ENCODE assay signal across 27 mouse cellular contexts in the genomic region with DNA sequence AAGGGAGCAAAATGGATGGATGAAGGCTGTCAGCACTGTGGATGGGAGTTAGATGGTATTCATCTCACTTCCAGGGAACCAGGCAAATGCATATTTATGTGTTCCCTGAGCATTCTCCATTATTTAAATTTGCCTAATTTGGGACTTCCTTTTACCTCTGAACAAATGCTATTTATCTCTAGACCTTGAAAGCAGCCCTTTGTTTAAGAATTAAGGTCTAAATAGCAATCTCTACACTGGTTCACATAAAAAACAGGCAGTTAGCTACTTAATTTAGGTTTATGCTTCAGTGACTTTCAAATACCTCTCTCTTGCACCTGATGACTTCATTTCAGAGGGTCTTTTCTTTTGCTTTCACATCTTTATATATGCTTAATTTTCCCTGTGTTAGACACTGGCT.
DNase-seq lines count a peak whose midpoint lies in the region; ATAC-seq lines count a peak whose summit lies in the region.
"Had no signal": no experiment of that assay in that cellular context is flagged by ENCODE, and none has a peak within 500 bp of the region (broad histone marks: within the 10 kb centered on the region; RNA-seq: fewer than 3 reads in every experiment).

No protein-coding gene starts in this region.

- no peak overlapping the region for H3K4me3 ChIP-seq in forebrain, embryonic 11.5 days (ENCODE audit: low read depth, low read length)
- no peak overlapping the region for H3K4me3 ChIP-seq in forebrain, embryonic 10.5 days
- no peak overlapping the region for H3K4me3 ChIP-seq in forebrain, embryonic 13.5 days
- no peak overlapping the region for H3K4me3 ChIP-seq in forebrain, embryonic 16.5 days (replicated peaks; ENCODE audit: low read length)
- H3K4me3 ChIP-seq: embryonic facial prominence, embryonic 13.5 days; erythroblast, embryonic 14.5 days; gastrocnemius, adult 2 months; heart, embryonic 12.5 days; heart, embryonic 15.5 days; hindbrain, embryonic 10.5 days; hindbrain, embryonic 13.5 days; intestine, embryonic 15.5 days had no signal

- H3K9ac ChIP-seq in forebrain, embryonic 11.5 days (ENCODE audit: low read length) = no peak overlapping the region
- no peak overlapping the region for H3K9ac ChIP-seq in forebrain, embryonic 13.5 days
- H3K9ac ChIP-seq in forebrain, embryonic 16.5 days (replicated peaks; ENCODE audit: low read depth, low read length) = no peak overlapping the region
- H3K9ac ChIP-seq: embryonic facial prominence, embryonic 13.5 days; heart, embryonic 12.5 days; heart, embryonic 15.5 days; hindbrain, embryonic 13.5 days; intestine, embryonic 15.5 days had no signal

- H3K27me3 ChIP-seq in forebrain, embryonic 11.5 days (ENCODE audit: control insufficient read depth, insufficient read depth, low read length) = no peaks in the 10 kb centered on the region
- no peaks in the 10 kb centered on the region for H3K27me3 ChIP-seq in forebrain, embryonic 10.5 days (ENCODE audit: poor library complexity, severe bottlenecking)
- no peaks in the 10 kb centered on the region for H3K27me3 ChIP-seq in forebrain, embryonic 13.5 days
- H3K27me3 ChIP-seq in forebrain, embryonic 16.5 days (replicated peaks; ENCODE audit: control insufficient read depth, insufficient read depth, low read length) = no peaks in the 10 kb centered on the region
- H3K27me3 ChIP-seq: embryonic facial prominence, embryonic 13.5 days; heart, embryonic 12.5 days; heart, embryonic 15.5 days; hindbrain, embryonic 13.5 days; intestine, embryonic 15.5 days had no signal

- no peaks in the 10 kb centered on the region for H3K36me3 ChIP-seq in forebrain, embryonic 11.5 days (ENCODE audit: control insufficient read depth, insufficient read depth, low read length)
- no peaks in the 10 kb centered on the region for H3K36me3 ChIP-seq in forebrain, embryonic 10.5 days (replicated peaks)
- H3K36me3 ChIP-seq in forebrain, embryonic 13.5 days (ENCODE audit: poor library complexity, severe bottlenecking) = no peaks in the 10 kb centered on the region
- no peaks in the 10 kb centered on the region for H3K36me3 ChIP-seq in forebrain, embryonic 16.5 days (ENCODE audit: control insufficient read depth, insufficient read depth)
- H3K36me3 ChIP-seq: embryonic facial prominence, embryonic 13.5 days; heart, embryonic 12.5 days; heart, embryonic 15.5 days; hindbrain, embryonic 10.5 days; hindbrain, embryonic 13.5 days; intestine, embryonic 15.5 days had no signal

- no peaks in the 10 kb centered on the region for H3K4me1 ChIP-seq in forebrain, embryonic 11.5 days (replicated peaks; ENCODE audit: control insufficient read depth, insufficient read depth, low read length)
- H3K4me1 ChIP-seq in forebrain, embryonic 10.5 days = peaks cover 11% of the 10 kb centered on the region; the same call in 1 of the 2 replicates
- H3K4me1 ChIP-seq in forebrain, embryonic 13.5 days = peaks cover 9% of the 10 kb centered on the region
- H3K4me1 ChIP-seq in forebrain, embryonic 16.5 days (replicated peaks; ENCODE audit: control insufficient read depth, insufficient read depth, low read length) = 0 out of 2 replicates have a peak, but pooled peaks cover 4% of the 10 kb centered on the region
- H3K4me1 ChIP-seq: embryonic facial prominence, embryonic 13.5 days; hindbrain, embryonic 10.5 days; hindbrain, embryonic 13.5 days; intestine, embryonic 15.5 days had no signal

- DNase-seq in forebrain, embryonic 11.5 days (ENCODE audit: low spot score) = no peak
- DNase-seq in forebrain, embryonic 10.5 days (ENCODE audit: extremely low spot score, low spot score) = no peak
- no peak for DNase-seq in thymus, postnatal 14 days
- DNase-seq in adrenal gland, postnatal 10 days = no peak
- DNase-seq: adrenal gland, adult 8-10 months; adrenal gland, postnatal 36 days; cerebellum, adult 11 months; cerebellum, adult 2 months; cerebellum, adult 9-11 months; cerebellum, postnatal 25 days; gastrocnemius, adult 2 months; gastrocnemius, postnatal 14 days; heart, adult 18-20 months; heart, postnatal 10 days; heart, postnatal 36 days; kidney, adult 11 months had no signal

- no peaks in the 10 kb centered on the region for H3K9me3 ChIP-seq in forebrain, embryonic 11.5 days (ENCODE audit: control insufficient read depth, low read length)
- H3K9me3 ChIP-seq in forebrain, embryonic 10.5 days = no peaks in the 10 kb centered on the region
- H3K9me3 ChIP-seq in forebrain, embryonic 13.5 days (replicated peaks) = no peaks in the 10 kb centered on the region
- no peaks in the 10 kb centered on the region for H3K9me3 ChIP-seq in forebrain, embryonic 16.5 days (ENCODE audit: control insufficient read depth, low read length)
- H3K9me3 ChIP-seq: embryonic facial prominence, embryonic 13.5 days; heart, embryonic 12.5 days; heart, embryonic 15.5 days; hindbrain, embryonic 10.5 days; hindbrain, embryonic 13.5 days; intestine, embryonic 15.5 days had no signal

- no peak overlapping the region for H3K4me2 ChIP-seq in forebrain, embryonic 11.5 days (ENCODE audit: low read depth, low read length, severe bottlenecking)
- no peak overlapping the region for H3K4me2 ChIP-seq in forebrain, embryonic 13.5 days
- no peak overlapping the region for H3K4me2 ChIP-seq in forebrain, embryonic 16.5 days (ENCODE audit: low read length)
- H3K4me2 ChIP-seq: embryonic facial prominence, embryonic 13.5 days; heart, embryonic 12.5 days; heart, embryonic 15.5 days; hindbrain, embryonic 13.5 days; intestine, embryonic 15.5 days had no signal

- no peak overlapping the region for H3K27ac ChIP-seq in forebrain, embryonic 11.5 days (ENCODE audit: low read depth, low read length)
- no peak overlapping the region for H3K27ac ChIP-seq in forebrain, embryonic 10.5 days
- H3K27ac ChIP-seq in forebrain, embryonic 13.5 days = no peak overlapping the region
- no peak overlapping the region for H3K27ac ChIP-seq in forebrain, embryonic 16.5 days (ENCODE audit: low read length)
- H3K27ac ChIP-seq: embryonic facial prominence, embryonic 13.5 days; gastrocnemius, adult 2 months; heart, embryonic 15.5 days; hindbrain, embryonic 10.5 days; hindbrain, embryonic 13.5 days; intestine, embryonic 15.5 days had no signal

- peak; percentile 60 for ATAC-seq in forebrain, embryonic 11.5 days (replicated peaks; ENCODE audit: low FRiP score)
- peak; percentile 50; the same call in 1 of the 2 replicates for ATAC-seq in forebrain, embryonic 13.5 days
- ATAC-seq in forebrain, embryonic 16.5 days = peak; percentile 46
- ATAC-seq: activated CD4-positive, CD25-positive, alpha-beta regulatory T cell, adult 4 months; hindbrain, embryonic 16.5 days; intestine, embryonic 15.5 days had no signal
